Mouse (Mus musculus) retina, postnatal 1 day (tissue): ENCODE measurements around the gene Nt5e.
"Not testable (repeated sequence)": the region's sequence is repeated elsewhere in the genome, so short reads cannot be mapped to it uniquely, and the experiment has no call there.

Experiments
- DNase-seq: peaks from one replicate; pipeline ENCODE4 v3.0.0-alpha.2; 2012

Gene Nt5e

DNA sequence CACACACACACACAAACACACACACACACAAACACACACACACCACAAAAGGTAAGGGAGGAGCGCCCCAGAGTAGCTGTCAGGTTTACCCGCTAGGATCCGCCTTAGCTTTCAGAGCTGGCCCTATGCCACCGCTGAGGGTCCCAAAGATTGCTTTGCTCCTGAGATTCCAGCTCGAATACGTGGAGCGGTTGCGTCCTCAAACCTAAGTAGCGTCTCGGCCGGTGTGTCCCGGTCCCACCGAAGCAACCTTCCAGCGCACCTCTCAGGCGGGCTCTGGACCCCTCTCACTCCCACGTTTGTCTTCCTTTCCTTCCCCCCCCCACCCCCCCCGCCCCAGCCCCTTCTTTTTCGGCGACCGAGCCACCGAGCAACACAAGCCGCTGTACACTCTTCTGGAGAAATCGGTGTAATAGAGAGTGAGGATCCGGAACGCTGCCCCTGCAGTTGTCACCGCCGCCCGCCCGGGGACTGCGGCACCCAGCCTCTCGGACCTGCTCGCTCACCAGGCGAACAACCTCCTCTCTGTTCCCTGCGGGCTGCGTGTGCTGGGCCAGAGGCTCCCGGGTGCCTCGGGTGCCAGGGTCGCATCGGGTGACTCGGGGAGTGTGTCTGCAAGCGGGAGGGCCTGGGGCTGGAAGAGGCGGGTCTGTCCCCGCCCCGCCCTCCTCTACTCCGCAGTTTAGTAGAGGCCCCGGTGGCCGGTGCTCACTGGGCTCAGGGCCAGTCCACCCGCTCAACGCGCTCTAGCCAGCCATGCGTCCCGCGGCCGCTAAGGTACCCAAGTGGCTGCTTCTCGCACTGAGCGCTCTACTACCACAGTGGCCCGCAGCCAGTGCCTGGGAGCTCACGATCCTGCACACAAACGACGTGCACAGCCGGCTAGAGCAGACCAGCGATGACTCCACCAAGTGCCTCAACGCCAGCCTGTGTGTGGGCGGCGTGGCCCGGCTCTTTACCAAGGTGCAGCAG is at the start of gene Nt5e:
TSS of gene Nt5e (plus strand) at position 268 of the 972 bp plus-strand sequence.
- peak; percentile 85 for DNase-seq

GRCm38 (mm10) chr9:88277588-88277987 is 49.4 kb upstream of the Nt5e start:
- no peak for DNase-seq

GRCm38 (mm10) chr9:88279728-88280127 is 47.3 kb upstream of the Nt5e start:
- DNase-seq: no peak

DNA sequence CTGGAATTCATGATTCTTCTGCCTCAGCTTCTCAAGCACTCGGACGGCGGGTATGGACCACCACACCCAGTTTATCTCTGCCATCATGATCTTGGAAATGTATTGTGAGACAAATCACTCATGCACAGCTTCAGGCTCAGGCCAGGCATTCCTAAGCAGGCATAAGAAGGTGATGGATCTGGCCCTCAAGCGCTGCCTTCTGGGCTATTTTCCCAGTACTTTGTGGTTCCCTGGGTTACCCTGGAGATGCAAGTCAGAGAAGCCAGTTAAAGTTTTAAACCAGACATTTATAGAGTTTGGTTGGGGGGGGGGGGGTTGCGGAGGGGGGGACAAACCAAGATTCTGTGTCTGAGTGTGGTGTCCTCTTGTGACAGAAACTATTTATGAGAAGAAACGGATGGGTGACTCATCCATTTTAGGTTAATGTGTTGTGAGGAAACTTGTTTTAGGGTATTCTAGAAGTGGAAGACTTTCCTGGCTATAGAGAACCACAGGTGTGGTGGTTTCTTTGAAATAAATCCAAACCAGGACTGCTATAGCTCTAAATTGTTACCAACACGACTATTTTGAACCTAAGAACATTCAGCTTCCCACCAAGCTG is 37.3 kb upstream of the Nt5e start:
- no peak for DNase-seq

- DNase-seq: no peak
These were observed 34.1 kb upstream of the Nt5e start for GRCm38 (mm10) chr9:88292836-88293370.

DNA sequence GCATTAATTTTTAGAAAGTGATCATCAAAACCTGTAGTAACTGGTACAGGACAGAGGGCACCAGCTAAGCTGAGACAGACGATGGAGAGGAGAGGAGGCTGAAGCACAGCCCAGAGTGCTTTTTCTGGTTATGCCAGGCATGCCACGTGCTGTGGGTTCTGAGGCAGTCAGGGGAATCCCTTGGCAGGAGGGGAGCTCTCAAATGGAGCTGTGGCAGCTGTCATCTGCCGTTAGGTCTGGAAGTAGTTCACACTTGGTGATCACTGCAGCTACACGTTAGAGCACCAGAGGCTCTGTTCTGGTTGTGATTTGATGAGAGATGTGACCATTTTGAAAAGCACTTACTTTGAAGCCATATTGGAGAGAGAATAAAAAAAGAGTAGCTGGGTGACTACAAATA is 31.2 kb upstream of the Nt5e start:
- DNase-seq: peak; percentile 22

DNA sequence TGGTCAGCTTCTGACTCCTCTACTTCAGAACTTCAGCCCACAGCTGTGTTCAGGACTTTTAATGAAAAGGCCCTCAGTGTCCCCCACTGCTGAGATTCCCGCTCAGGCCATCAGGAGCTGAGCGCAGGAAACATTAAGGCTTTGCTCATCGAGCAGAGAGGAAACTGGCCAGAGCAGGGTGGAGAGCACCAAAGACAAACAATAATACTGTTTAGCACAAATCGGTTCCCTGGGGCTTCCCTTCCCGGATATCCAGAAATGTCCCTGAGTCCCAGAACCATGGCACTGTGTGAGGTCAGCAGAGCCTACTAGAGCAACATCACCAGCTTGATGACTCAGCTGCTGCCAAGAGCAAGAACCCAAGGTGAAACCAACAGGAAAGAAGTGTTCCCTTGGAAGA is 30.7 kb upstream of the Nt5e start:
- no peak for DNase-seq

DNA sequence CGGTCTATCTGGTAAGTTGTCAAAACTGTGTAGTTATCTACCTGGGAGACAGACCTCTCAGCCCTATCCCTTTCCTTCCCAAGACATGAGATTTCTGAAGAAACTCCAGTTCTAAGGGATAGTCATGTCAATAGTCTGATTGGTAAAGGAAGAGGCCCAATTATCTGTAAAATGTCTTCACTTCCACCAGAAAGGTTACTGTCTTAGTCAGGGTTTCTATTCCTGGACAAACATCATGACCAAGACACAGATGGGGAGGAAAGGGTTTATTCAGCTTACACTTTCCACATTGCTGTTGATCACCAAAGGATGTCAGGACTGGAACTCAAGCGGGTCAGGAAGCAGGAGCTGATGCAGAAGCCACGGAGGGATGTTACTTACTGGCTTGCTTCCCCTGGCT is 29.8 kb upstream of the Nt5e start:
- DNase-seq: not testable (repeated sequence)

DNA sequence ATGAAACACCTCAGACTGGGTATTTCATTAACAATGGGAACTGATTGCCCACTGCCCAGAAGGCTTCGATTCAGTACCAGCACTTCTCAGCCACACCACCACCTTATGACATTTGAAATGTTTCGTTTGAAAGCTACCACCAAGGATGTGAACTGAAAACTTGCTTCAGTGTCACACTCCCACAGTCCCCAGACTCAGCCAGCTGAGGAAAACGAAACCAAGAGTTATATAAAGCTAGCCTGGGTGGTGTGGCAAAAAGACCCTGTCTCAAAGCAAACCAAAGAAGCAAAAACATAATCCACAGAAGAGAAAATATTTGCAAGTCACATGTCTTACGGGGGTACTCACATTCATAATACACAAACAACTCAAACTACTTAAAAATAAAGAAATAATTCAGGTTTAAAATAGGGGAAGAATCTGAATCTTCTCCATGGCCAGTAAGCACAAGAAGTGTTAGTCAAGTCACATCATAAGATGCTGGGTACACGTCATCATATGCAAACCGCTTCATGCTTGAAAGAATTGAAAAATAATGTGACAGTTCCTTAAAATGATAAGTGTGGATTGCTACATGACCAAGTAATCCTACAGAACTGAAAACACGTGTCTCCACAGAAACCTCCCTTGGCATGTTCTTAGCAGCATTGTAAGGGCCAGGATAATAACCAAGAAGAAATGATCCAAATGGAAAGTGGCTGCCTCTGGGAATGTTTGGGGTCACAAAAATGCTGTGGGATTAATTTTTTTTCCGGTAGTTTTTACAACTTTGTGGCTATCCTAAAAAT is 28.9 kb upstream of the Nt5e start:
- no peak for DNase-seq

DNA sequence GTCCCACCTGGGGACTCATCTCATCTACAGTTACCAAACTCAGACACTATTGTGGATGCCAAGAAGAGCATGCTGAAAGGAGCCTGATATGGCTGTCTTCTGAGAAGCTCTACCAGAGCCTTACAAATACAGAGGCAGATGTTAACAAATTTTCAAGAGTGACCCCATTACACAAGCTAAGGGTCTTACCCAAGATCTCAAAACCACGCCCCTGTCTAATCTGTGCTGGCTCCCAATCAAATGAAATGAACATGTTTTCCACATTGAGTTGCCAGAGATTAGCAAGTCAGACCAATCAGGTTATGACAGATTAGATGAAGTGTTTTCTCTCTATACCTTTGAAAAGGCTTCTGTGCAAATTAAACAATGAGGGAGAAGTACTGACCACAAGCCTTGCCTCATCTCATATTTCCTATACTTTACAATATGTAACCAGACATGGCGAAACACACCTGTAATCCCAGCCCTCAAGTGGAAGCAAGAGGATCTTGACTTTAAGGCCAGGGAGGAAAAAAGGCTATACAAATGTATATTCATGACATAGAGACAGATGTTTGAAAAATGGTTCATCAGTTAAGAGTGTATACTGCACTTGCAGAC is 19.9 kb upstream of the Nt5e start:
- no peak for DNase-seq

DNA sequence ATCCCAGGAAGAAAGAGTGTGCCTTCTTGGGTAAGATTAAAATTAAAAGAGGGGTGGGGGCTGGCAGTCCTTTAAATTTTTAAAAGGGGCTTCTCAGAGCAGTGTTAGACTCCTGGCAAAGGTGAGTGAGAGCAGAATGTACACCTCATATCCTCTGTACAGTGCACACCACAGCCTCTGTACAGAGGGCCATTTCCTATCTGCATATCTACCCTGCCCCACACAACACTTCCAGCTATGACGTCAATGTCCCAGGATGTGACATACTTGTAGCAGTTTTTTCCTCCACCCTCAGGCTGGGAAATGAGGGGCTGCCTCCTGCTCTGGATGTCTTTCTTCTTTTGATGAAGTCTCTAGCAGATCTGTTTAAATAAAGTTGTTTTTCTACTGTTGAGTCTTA is 17.9 kb upstream of the Nt5e start:
- no peak for DNase-seq

DNA sequence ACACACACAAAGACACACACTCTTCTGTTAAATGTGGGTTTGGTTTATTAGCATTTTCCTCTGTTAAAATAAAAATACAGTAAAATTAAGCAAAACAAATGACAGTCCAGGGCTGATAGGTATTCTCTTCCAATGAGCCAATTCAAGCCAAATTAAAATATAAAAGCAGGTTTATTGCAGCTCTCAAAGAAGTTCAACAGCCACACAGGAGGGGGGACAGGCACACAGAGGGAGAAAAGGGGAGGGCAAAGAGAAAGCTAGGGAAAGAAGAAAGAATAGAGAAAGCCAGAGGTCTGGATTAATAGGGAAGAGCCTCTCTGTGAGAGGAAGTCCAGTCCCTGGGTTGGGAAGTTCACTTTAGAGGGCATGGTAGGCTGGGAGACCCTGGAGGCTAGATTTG is 7.8 kb upstream of the Nt5e start:
- DNase-seq: no peak

DNA sequence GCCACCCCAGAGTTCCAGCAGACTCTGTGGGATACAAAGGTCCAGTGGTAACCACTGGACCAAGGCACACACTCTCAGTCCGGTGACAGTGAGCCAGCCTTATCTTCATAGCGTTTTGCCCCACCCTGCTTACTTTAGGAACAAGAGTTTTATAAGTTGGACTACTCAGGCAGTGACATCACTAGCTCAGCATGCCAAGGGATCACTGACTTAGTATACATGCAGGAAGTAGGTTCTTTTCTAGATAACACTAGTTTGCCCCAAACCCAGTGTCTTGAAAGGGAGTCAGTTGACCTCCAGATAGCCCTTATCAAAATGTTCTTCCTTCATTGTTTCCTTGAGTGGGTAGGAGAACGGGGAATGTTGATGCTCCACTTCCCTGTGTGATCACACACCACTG is 2.4 kb upstream of the Nt5e start:
- DNase-seq: no peak

DNA sequence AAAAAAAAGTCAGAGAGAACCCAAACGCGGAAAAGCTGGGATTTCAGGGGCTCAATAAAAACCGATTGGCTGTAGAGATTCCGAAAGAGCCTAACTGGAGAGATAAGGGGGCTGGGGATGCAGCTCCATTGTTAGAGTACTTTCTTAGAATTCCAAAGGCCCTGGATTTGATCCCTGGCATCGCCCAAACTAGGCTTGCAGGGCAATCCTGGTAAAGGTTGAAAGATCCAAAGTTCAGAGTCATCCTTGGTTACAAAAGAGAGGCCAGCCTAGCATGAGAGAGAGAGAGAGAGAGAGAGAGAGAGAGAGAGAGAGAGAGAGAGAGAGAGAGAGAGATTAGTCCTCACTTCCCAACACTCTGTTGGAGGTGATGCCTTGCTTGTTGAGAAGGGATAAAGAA is 1.7 kb downstream of the Nt5e start:
- no peak for DNase-seq

GRCm38 (mm10) chr9:88329166-88329748 is 2.3 kb downstream of the Nt5e start:
- no peak for DNase-seq

DNA sequence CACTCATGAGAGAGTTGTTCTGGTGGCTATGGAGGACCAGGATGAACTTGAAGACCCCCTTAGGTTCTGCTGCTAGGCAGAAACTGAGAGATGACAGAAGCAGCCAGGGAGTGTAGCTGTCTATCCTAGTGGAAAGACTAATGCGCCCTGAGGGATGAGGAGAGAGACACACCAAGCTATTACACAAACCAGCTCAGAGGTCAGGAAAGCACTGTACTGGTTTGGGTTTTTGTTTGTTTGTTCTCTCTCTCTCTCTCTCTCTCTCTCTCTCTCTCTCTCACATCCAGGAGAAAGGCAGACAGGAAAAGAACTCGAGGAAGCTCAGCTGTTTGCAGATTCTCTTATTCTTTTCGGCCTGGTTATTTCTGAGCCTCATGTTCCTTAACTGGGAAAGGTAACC is 3.3 kb downstream of the Nt5e start:
- DNase-seq: peak; percentile 33

- DNase-seq: peak; percentile 40
These were observed 5.5 kb downstream of the Nt5e start for GRCm38 (mm10) chr9:88332447-88332846.

- DNase-seq: no peak
These were observed 8.8 kb downstream of the Nt5e start for GRCm38 (mm10) chr9:88335839-88336238.

DNA sequence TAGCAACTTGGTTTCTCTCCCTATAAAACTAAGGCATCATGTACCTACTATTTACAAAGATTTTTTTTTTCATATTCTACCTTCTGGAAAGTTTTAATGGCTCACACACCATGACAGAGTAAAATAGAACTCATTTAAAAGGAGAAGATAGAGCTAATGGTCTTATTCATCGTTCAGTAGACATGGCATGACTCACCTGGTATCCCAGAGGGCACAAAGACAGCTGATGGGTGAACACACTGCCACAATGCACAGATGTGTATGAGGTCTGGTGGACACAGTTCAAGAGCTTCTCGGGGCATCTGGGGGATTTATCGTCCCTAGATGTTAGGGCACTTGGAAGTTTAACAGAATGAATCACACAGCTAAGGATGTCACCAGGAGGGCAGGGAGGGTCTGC is 13.8 kb downstream of the Nt5e start:
- no peak for DNase-seq

- DNase-seq: no peak
These were observed 15.2 kb downstream of the Nt5e start for GRCm38 (mm10) chr9:88342241-88342640.

GRCm38 (mm10) chr9:88342701-88343100 is 15.7 kb downstream of the Nt5e start:
- no peak for DNase-seq

GRCm38 (mm10) chr9:88344424-88344823 is 17.4 kb downstream of the Nt5e start:
- no peak for DNase-seq
